Mouse (Mus musculus): ENCODE measurements around the gene Tnn. TPM values are rescaled to one million over a fixed set of nuclear protein-coding genes. Genes with fewer than 3 reads are reported as not detected.
A peak's percentile ranks its signal among the peaks of the same experiment; 100 is the strongest.

Tnn gene
- polyA plus RNA-seq, 1 experiment from 2014 or later, result not detected

GRCm38 (mm10) chr1:160144343-160144742 lies 9.0 kb downstream of the Tnn start:
- Histone ChIP-seq H3K9ac (no peak overlapping the region), H3K27ac (no peak overlapping the region), H3K4me2 (no peak overlapping the region), H3K4me3 (no peak overlapping the region), H3K36me3 (ENCODE audit: poor library complexity, severe bottlenecking) (no peaks in the 10 kb centered on the region), H3K27me3 (no peaks in the 10 kb centered on the region), H3K9me3 (replicated peaks) (no peaks in the 10 kb centered on the region), H3K4me1 (peaks cover 3% of the 10 kb centered on the region)
- 53% methylated on average over 7 of the region's 7 CpGs for WGBS
- ATAC-seq, result no peak

- Histone ChIP-seq H3K27me3 (no peaks in the 10 kb centered on the region), H3K36me3 (ENCODE audit: poor library complexity, severe bottlenecking) (no peaks in the 10 kb centered on the region), H3K4me2 (no peak overlapping the region), H3K4me1 (no peaks in the 10 kb centered on the region), H3K9me3 (replicated peaks) (no peaks in the 10 kb centered on the region), H3K4me3 (no peak overlapping the region), H3K9ac (no peak overlapping the region), H3K27ac (no peak overlapping the region)
- 84% methylated on average over 7 of the region's 7 CpGs for WGBS
- ATAC-seq, result no peak
Measured at GRCm38 (mm10) chr1:160136362-160136890, 17.0 kb downstream of the Tnn start.

- WGBS, result 79% methylated on average over 4 of the region's 4 CpGs
- no peaks in the 10 kb centered on the region for H3K4me1 ChIP-seq
- no peak overlapping the region for H3K4me3 ChIP-seq
- no peak overlapping the region for H3K9ac ChIP-seq
- no peaks in the 10 kb centered on the region for H3K9me3 ChIP-seq (replicated peaks)
- ATAC-seq, result no peak
- no peaks in the 10 kb centered on the region for H3K27me3 ChIP-seq
- H3K27ac ChIP-seq, result no peak overlapping the region
- H3K4me2 ChIP-seq, result no peak overlapping the region
- no peaks in the 10 kb centered on the region for H3K36me3 ChIP-seq (ENCODE audit: poor library complexity, severe bottlenecking)
Measured at GRCm38 (mm10) chr1:160133464-160134079, 19.8 kb downstream of the Tnn start.

GRCm38 (mm10) chr1:160123957-160124356 lies 29.4 kb downstream of the Tnn start:
- Histone ChIP-seq H3K27me3 (no peaks in the 10 kb centered on the region), H3K27ac (no peak overlapping the region), H3K36me3 (ENCODE audit: poor library complexity, severe bottlenecking) (no peaks in the 10 kb centered on the region), H3K4me1 (no peaks in the 10 kb centered on the region), H3K4me3 (no peak overlapping the region), H3K4me2 (no peak overlapping the region), H3K9ac (no peak overlapping the region), H3K9me3 (replicated peaks) (no peaks in the 10 kb centered on the region)
- WGBS, result 90% methylated on average over 2 of the region's 2 CpGs
- no peak for ATAC-seq

- WGBS, result 86% methylated on average over 2 of the region's 2 CpGs
- Histone ChIP-seq H3K4me1 (no peaks in the 10 kb centered on the region), H3K4me3 (no peak overlapping the region), H3K27me3 (no peaks in the 10 kb centered on the region), H3K27ac (no peak overlapping the region), H3K9ac (no peak overlapping the region), H3K4me2 (no peak overlapping the region), H3K9me3 (replicated peaks) (no peaks in the 10 kb centered on the region), H3K36me3 (ENCODE audit: poor library complexity, severe bottlenecking) (no peaks in the 10 kb centered on the region)
- no peak for ATAC-seq
Measured at GRCm38 (mm10) chr1:160108604-160109003, 44.8 kb downstream of the Tnn start.

GRCm38 (mm10) chr1:160105426-160105825 lies 48.0 kb downstream of the Tnn start:
- 86% methylated on average over 5 of the region's 5 CpGs for WGBS
- no peak for ATAC-seq
- Histone ChIP-seq H3K4me2 (no peak overlapping the region), H3K9ac (no peak overlapping the region), H3K4me3 (no peak overlapping the region), H3K4me1 (no peaks in the 10 kb centered on the region), H3K9me3 (replicated peaks) (no peaks in the 10 kb centered on the region), H3K36me3 (ENCODE audit: poor library complexity, severe bottlenecking) (no peaks in the 10 kb centered on the region), H3K27ac (no peak overlapping the region), H3K27me3 (no peaks in the 10 kb centered on the region)

- no peak for ATAC-seq
- H3K4me1 ChIP-seq, result no peaks in the 10 kb centered on the region
- H3K4me2 ChIP-seq, result no peak overlapping the region
- no peak overlapping the region for H3K4me3 ChIP-seq
- no peaks in the 10 kb centered on the region for H3K27me3 ChIP-seq
- 74% methylated on average over 5 of the region's 5 CpGs for WGBS
- no peak overlapping the region for H3K27ac ChIP-seq
- H3K36me3 ChIP-seq (ENCODE audit: poor library complexity, severe bottlenecking), result no peaks in the 10 kb centered on the region
- no peak overlapping the region for H3K9ac ChIP-seq
- no peaks in the 10 kb centered on the region for H3K9me3 ChIP-seq (replicated peaks)
Measured at GRCm38 (mm10) chr1:160100996-160101395, 52.4 kb downstream of the Tnn start.

- Histone ChIP-seq H3K27me3 (no peaks in the 10 kb centered on the region), H3K9me3 (replicated peaks) (no peaks in the 10 kb centered on the region), H3K9ac (no peak overlapping the region), H3K4me2 (no peak overlapping the region), H3K4me3 (no peak overlapping the region), H3K36me3 (ENCODE audit: poor library complexity, severe bottlenecking) (no peaks in the 10 kb centered on the region), H3K4me1 (no peaks in the 10 kb centered on the region), H3K27ac (no peak overlapping the region)
- no peak for ATAC-seq
- WGBS, result 86% methylated on average over 5 of the region's 5 CpGs
Measured at GRCm38 (mm10) chr1:160099659-160100302, 53.6 kb downstream of the Tnn start.

- no peaks in the 10 kb centered on the region for H3K9me3 ChIP-seq (replicated peaks)
- H3K4me2 ChIP-seq, result no peak overlapping the region
- H3K27me3 ChIP-seq, result no peaks in the 10 kb centered on the region
- no peak overlapping the region for H3K4me3 ChIP-seq
- H3K36me3 ChIP-seq (ENCODE audit: poor library complexity, severe bottlenecking), result no peaks in the 10 kb centered on the region
- no peak overlapping the region for H3K9ac ChIP-seq
- H3K27ac ChIP-seq, result no peak overlapping the region
- ATAC-seq, result no peak
- no peaks in the 10 kb centered on the region for H3K4me1 ChIP-seq
- 92% methylated on average over 2 of the region's 2 CpGs for WGBS
Measured at GRCm38 (mm10) chr1:160086651-160087050, 66.7 kb downstream of the Tnn start.

- Histone ChIP-seq H3K4me3 (no peak overlapping the region), H3K27me3 (no peaks in the 10 kb centered on the region), H3K36me3 (ENCODE audit: poor library complexity, severe bottlenecking) (no peaks in the 10 kb centered on the region), H3K9me3 (replicated peaks) (no peaks in the 10 kb centered on the region), H3K4me1 (no peaks in the 10 kb centered on the region), H3K27ac (no peak overlapping the region), H3K4me2 (no peak overlapping the region), H3K9ac (no peak overlapping the region)
- WGBS, result 75% methylated on average over 1 of the region's 1 CpGs
- ATAC-seq, result no peak
Measured at GRCm38 (mm10) chr1:160084239-160084638, 69.1 kb downstream of the Tnn start.

- Histone ChIP-seq H3K4me1 (no peaks in the 10 kb centered on the region), H3K4me2 (no peak overlapping the region), H3K9me3 (replicated peaks) (no peaks in the 10 kb centered on the region), H3K36me3 (ENCODE audit: poor library complexity, severe bottlenecking) (no peaks in the 10 kb centered on the region), H3K27ac (no peak overlapping the region), H3K9ac (no peak overlapping the region), H3K4me3 (no peak overlapping the region), H3K27me3 (no peaks in the 10 kb centered on the region)
- WGBS, result 77% methylated on average over 1 of the region's 1 CpGs
- no peak for ATAC-seq
Measured at GRCm38 (mm10) chr1:160082647-160083046, 70.7 kb downstream of the Tnn start.

- H3K4me1 ChIP-seq, result no peaks in the 10 kb centered on the region
- no peak overlapping the region for H3K27ac ChIP-seq
- 31% methylated on average over 2 of the region's 2 CpGs for WGBS
- H3K9me3 ChIP-seq (replicated peaks), result no peaks in the 10 kb centered on the region
- peak; percentile 78 for ATAC-seq
- H3K9ac ChIP-seq, result no peak overlapping the region
- no peak overlapping the region for H3K4me2 ChIP-seq
- H3K27me3 ChIP-seq, result no peaks in the 10 kb centered on the region
- no peak overlapping the region for H3K4me3 ChIP-seq
- no peaks in the 10 kb centered on the region for H3K36me3 ChIP-seq (ENCODE audit: poor library complexity, severe bottlenecking)
Measured at GRCm38 (mm10) chr1:160080800-160081436, 72.5 kb downstream of the Tnn start.

Measured in forebrain, embryonic 13.5 days (tissue).